Mouse (Mus musculus): ENCODE measurements around the gene Gm10217. TPM values are rescaled to one million over a fixed set of nuclear protein-coding genes. Genes with fewer than 3 reads are reported as not detected.

Gm10217 gene
- not detected in 2 replicates for polyA plus RNA-seq (2015; fragmentation: Nextera tagmentation; extraction: Ambion mirVana)

- Histone ChIP-seq H3K27ac (ENCODE audit: low read depth) (no peak within 1 kb of the TSS), H3K36me3 (replicated peaks; ENCODE audit: insufficient read depth, low read length) (no peaks in the 10 kb centered on the region), H3K27me3 (ENCODE audit: insufficient read depth, low read length) (no peaks in the 10 kb centered on the region), H3K9me3 (ENCODE audit: low read length) (no peaks in the 10 kb centered on the region), H3K4me2 (ENCODE audit: low read depth, low read length) (no peak within 1 kb of the TSS), H3K4me1 (ENCODE audit: insufficient read depth) (no peaks in the 10 kb centered on the region), H3K9ac (replicated peaks) (no peak within 1 kb of the TSS), H3K4me3 (ENCODE audit: low read depth, low read length) (no peak within 1 kb of the TSS)
- no peak for TF ChIP-seq CTCF (IDR thresholded peaks at IDR 0.05; ENCODE audit: low read depth)
- TF ChIP-seq EP300 (IDR thresholded peaks at IDR 0.05; ENCODE audit: low read depth) = no peak
- WGBS (ENCODE audit: insufficient replicate concordance) = 63% methylated on average over 3 of the region's 3 CpGs
- ATAC-seq (no peak), DNase-seq (no peak)
Observed at GRCm38 (mm10) chr8:9863951-9864350, at the start of gene Gm10217. Gene Gm10217 (plus strand): TSS chr8:9864251.

- Histone ChIP-seq H3K9me3 (ENCODE audit: low read length) (no peaks in the 10 kb centered on the region), H3K4me2 (ENCODE audit: low read depth, low read length) (no peak overlapping the region), H3K9ac (replicated peaks) (no peak overlapping the region), H3K27ac (ENCODE audit: low read depth) (no peak overlapping the region), H3K36me3 (replicated peaks; ENCODE audit: insufficient read depth, low read length) (no peaks in the 10 kb centered on the region), H3K4me1 (ENCODE audit: insufficient read depth) (no peaks in the 10 kb centered on the region), H3K4me3 (ENCODE audit: low read depth, low read length) (no peak overlapping the region), H3K27me3 (ENCODE audit: insufficient read depth, low read length) (no peaks in the 10 kb centered on the region)
- ATAC-seq (no peak), DNase-seq (no peak)
- TF ChIP-seq CTCF (IDR thresholded peaks at IDR 0.05; ENCODE audit: low read depth) = no peak
- no peak for TF ChIP-seq EP300 (IDR thresholded peaks at IDR 0.05; ENCODE audit: low read depth)
- 72% methylated on average over 8 of the region's 8 CpGs for WGBS (ENCODE audit: insufficient replicate concordance)
Observed at GRCm38 (mm10) chr8:9824770-9825169, 39.3 kb upstream of the Gm10217 start.

- DNase-seq (no peak), ATAC-seq (no peak)
- Histone ChIP-seq H3K27ac (ENCODE audit: low read depth) (no peak overlapping the region), H3K4me2 (ENCODE audit: low read depth, low read length) (no peak overlapping the region), H3K9ac (replicated peaks) (no peak overlapping the region), H3K4me1 (ENCODE audit: insufficient read depth) (no peaks in the 10 kb centered on the region), H3K27me3 (ENCODE audit: insufficient read depth, low read length) (no peaks in the 10 kb centered on the region), H3K4me3 (ENCODE audit: low read depth, low read length) (no peak overlapping the region), H3K9me3 (ENCODE audit: low read length) (no peaks in the 10 kb centered on the region), H3K36me3 (replicated peaks; ENCODE audit: insufficient read depth, low read length) (no peaks in the 10 kb centered on the region)
- TF ChIP-seq EP300 (IDR thresholded peaks at IDR 0.05; ENCODE audit: low read depth) (no peak), CTCF (IDR thresholded peaks at IDR 0.05; ENCODE audit: low read depth) (no peak)
- WGBS (ENCODE audit: insufficient replicate concordance) = 78% methylated on average over 3 of the region's 3 CpGs
Observed at GRCm38 (mm10) chr8:9840257-9840656, 23.8 kb upstream of the Gm10217 start.

- DNase-seq = no peak
- WGBS (ENCODE audit: insufficient replicate concordance) = 31% methylated on average over 2 of the region's 2 CpGs
- no peaks in the 10 kb centered on the region for H3K9me3 ChIP-seq (ENCODE audit: low read length)
- no peaks in the 10 kb centered on the region for H3K27me3 ChIP-seq (ENCODE audit: insufficient read depth, low read length)
- ATAC-seq = no peak
- no peaks in the 10 kb centered on the region for H3K36me3 ChIP-seq (replicated peaks; ENCODE audit: insufficient read depth, low read length)
- no peak overlapping the region for H3K4me3 ChIP-seq (ENCODE audit: low read depth, low read length)
- no peak overlapping the region for H3K27ac ChIP-seq (ENCODE audit: low read depth)
- no peak overlapping the region for H3K4me2 ChIP-seq (ENCODE audit: low read depth, low read length)
- TF ChIP-seq CTCF (IDR thresholded peaks at IDR 0.05; ENCODE audit: low read depth) (no peak), EP300 (IDR thresholded peaks at IDR 0.05; ENCODE audit: low read depth) (no peak)
- H3K9ac ChIP-seq (replicated peaks) = no peak overlapping the region
- no peaks in the 10 kb centered on the region for H3K4me1 ChIP-seq (ENCODE audit: insufficient read depth)
Observed at GRCm38 (mm10) chr8:9859286-9859685, 4.8 kb upstream of the Gm10217 start.

GRCm38 (mm10) chr8:9860539-9861203 lies 3.4 kb upstream of the Gm10217 start:
- Histone ChIP-seq H3K4me3 (ENCODE audit: low read depth, low read length) (no peak overlapping the region), H3K27ac (ENCODE audit: low read depth) (no peak overlapping the region), H3K27me3 (ENCODE audit: insufficient read depth, low read length) (no peaks in the 10 kb centered on the region), H3K9me3 (ENCODE audit: low read length) (no peaks in the 10 kb centered on the region), H3K4me2 (ENCODE audit: low read depth, low read length) (no peak overlapping the region), H3K4me1 (ENCODE audit: insufficient read depth) (no peaks in the 10 kb centered on the region), H3K36me3 (replicated peaks; ENCODE audit: insufficient read depth, low read length) (no peaks in the 10 kb centered on the region), H3K9ac (replicated peaks) (no peak overlapping the region)
- DNase-seq = no peak
- ATAC-seq = no peak
- 65% methylated on average over 10 of the region's 10 CpGs for WGBS (ENCODE audit: insufficient replicate concordance)
- TF ChIP-seq CTCF (IDR thresholded peaks at IDR 0.05; ENCODE audit: low read depth) (no peak), EP300 (IDR thresholded peaks at IDR 0.05; ENCODE audit: low read depth) (no peak)

- Histone ChIP-seq H3K27ac (ENCODE audit: low read depth) (no peak overlapping the region), H3K4me3 (ENCODE audit: low read depth, low read length) (no peak overlapping the region), H3K27me3 (ENCODE audit: insufficient read depth, low read length) (no peaks in the 10 kb centered on the region), H3K36me3 (replicated peaks; ENCODE audit: insufficient read depth, low read length) (no peaks in the 10 kb centered on the region), H3K4me2 (ENCODE audit: low read depth, low read length) (no peak overlapping the region), H3K9me3 (ENCODE audit: low read length) (no peaks in the 10 kb centered on the region), H3K4me1 (ENCODE audit: insufficient read depth) (no peaks in the 10 kb centered on the region), H3K9ac (replicated peaks) (no peak overlapping the region)
- no peak for TF ChIP-seq EP300 (IDR thresholded peaks at IDR 0.05; ENCODE audit: low read depth)
- TF ChIP-seq CTCF (IDR thresholded peaks at IDR 0.05; ENCODE audit: low read depth) = no peak
- no peak for DNase-seq
- 81% methylated on average over 9 of the region's 9 CpGs for WGBS (ENCODE audit: insufficient replicate concordance)
- ATAC-seq = no peak
Observed at GRCm38 (mm10) chr8:9865150-9865549, 1.1 kb downstream of the Gm10217 start.
